Mouse (Mus musculus) inflammation-experienced regulatory T-cells, adult 6 months (primary cell): ENCODE data around the gene Atp6ap1. TPM values are rescaled to one million over a fixed set of nuclear protein-coding genes. Genes with fewer than 3 reads are reported as not detected.

Experiments used
- ATAC-seq: one replicate; pipeline ENCODE4 v1.8.0; 2017
- polyA plus RNA-seq, 3 experiments: library from polyadenylated mRNA; unstranded; fragments of 100-300 nt; shearing (Covaris generic); gene quantifications; one replicate each; pipeline ENCODE4 v1.2.1; 2017

The Atp6ap1 gene
- 100 to 1,000 TPM; 130 to 165 (median 156) TPM for polyA plus RNA-seq

- peak; percentile 100 for ATAC-seq
These were observed at the start of gene Atp6ap1 for GRCm38 (mm10) chrX:74296538-74297448. Atp6ap1 (plus strand) TSS chrX:74297097.

GRCm38 (mm10) chrX:74248651-74249050 is 48.2 kb upstream of the Atp6ap1 start:
- no peak for ATAC-seq

- no peak for ATAC-seq
These were observed 47.3 kb upstream of the Atp6ap1 start, which contains the start of gene Flna for GRCm38 (mm10) chrX:74249615-74250014. Flna (minus strand) TSS chrX:74249820.

GRCm38 (mm10) chrX:74254153-74254887 is 42.6 kb upstream of the Atp6ap1 start, which contains the start of gene Emd:
Emd (plus strand) TSS chrX:74254687.
- peak; percentile 91 for ATAC-seq

GRCm38 (mm10) chrX:74254888-74255565 is 41.9 kb upstream of the Atp6ap1 start:
- ATAC-seq: peak; percentile 11

GRCm38 (mm10) chrX:74257746-74258145 is 39.2 kb upstream of the Atp6ap1 start:
- no peak for ATAC-seq

- ATAC-seq: peak; percentile 4
These were observed 27.2 kb upstream of the Atp6ap1 start for GRCm38 (mm10) chrX:74269736-74270061.

- peak; percentile 84 for ATAC-seq
These were observed 26.6 kb upstream of the Atp6ap1 start, which contains the start of gene Rpl10 for GRCm38 (mm10) chrX:74270062-74270901. Rpl10 (plus strand) TSS chrX:74270812.

GRCm38 (mm10) chrX:74270902-74271551 is 25.9 kb upstream of the Atp6ap1 start:
- no peak for ATAC-seq

GRCm38 (mm10) chrX:74273422-74274322 is 23.2 kb upstream of the Atp6ap1 start:
- no peak for ATAC-seq

- no peak for ATAC-seq
These were observed 19.0 kb upstream of the Atp6ap1 start for GRCm38 (mm10) chrX:74277916-74278315.

- no peak for ATAC-seq
These were observed 15.7 kb upstream of the Atp6ap1 start for GRCm38 (mm10) chrX:74281041-74281731.

- peak; percentile 64 for ATAC-seq
These were observed 15.0 kb upstream of the Atp6ap1 start, which contains the start of the genes Taz and Dnase1l1 for GRCm38 (mm10) chrX:74281732-74282394. Taz (plus strand) TSS chrX:74281912. Dnase1l1 (minus strand) TSS chrX:74282337.

- peak; percentile 78 for ATAC-seq
These were observed 14.4 kb upstream of the Atp6ap1 start for GRCm38 (mm10) chrX:74282395-74283091.

- peak; percentile 6 for ATAC-seq
These were observed 13.8 kb upstream of the Atp6ap1 start for GRCm38 (mm10) chrX:74283092-74283437.

- no peak for ATAC-seq
These were observed 3.5 kb upstream of the Atp6ap1 start for GRCm38 (mm10) chrX:74293431-74293830.

- ATAC-seq: no peak
These were observed 1.5 kb downstream of the Atp6ap1 start for GRCm38 (mm10) chrX:74298348-74298747.

- ATAC-seq: no peak
These were observed 2.8 kb downstream of the Atp6ap1 start for GRCm38 (mm10) chrX:74299721-74300120.
